Mouse (Mus musculus) G1E (cell line): ENCODE measurements around the gene Gsdma3.
"Not testable (repeated sequence)": the region's sequence is repeated elsewhere in the genome, so short reads cannot be mapped to it uniquely, and the experiment has no call there.

ENCODE experiments used
- CTCF ChIP-seq: IDR thresholded peaks from 2 replicates; pipeline ENCODE4 v1.5.1; 2012; ENCODE audit warnings: low read depth, low read length, inconsistent platforms, mixed read lengths
- GATA1 ChIP-seq: IDR thresholded peaks from 2 replicates; pipeline ENCODE4 v1.6.1; 2012; ENCODE audit warnings: borderline replicate concordance, low read length, inconsistent platforms, mixed read lengths
- GATA2 ChIP-seq: IDR thresholded peaks from 2 replicates; pipeline ENCODE4 v1.6.1; 2012; ENCODE audit warnings: low read depth, low read length, inconsistent platforms, borderline replicate concordance
- POLR2AphosphoS5 ChIP-seq: IDR thresholded peaks from 2 replicates; pipeline ENCODE4 v1.6.1; 2012; ENCODE audit warnings: low read depth, low read length, inconsistent platforms; ENCODE audit not compliant: insufficient replicate concordance
- TAL1 ChIP-seq: conservative IDR thresholded peaks from 2 replicates; pipeline ENCODE4 v1.6.1; 2012; ENCODE audit warnings: low read depth, low read length, inconsistent platforms, mixed read lengths

DNA sequence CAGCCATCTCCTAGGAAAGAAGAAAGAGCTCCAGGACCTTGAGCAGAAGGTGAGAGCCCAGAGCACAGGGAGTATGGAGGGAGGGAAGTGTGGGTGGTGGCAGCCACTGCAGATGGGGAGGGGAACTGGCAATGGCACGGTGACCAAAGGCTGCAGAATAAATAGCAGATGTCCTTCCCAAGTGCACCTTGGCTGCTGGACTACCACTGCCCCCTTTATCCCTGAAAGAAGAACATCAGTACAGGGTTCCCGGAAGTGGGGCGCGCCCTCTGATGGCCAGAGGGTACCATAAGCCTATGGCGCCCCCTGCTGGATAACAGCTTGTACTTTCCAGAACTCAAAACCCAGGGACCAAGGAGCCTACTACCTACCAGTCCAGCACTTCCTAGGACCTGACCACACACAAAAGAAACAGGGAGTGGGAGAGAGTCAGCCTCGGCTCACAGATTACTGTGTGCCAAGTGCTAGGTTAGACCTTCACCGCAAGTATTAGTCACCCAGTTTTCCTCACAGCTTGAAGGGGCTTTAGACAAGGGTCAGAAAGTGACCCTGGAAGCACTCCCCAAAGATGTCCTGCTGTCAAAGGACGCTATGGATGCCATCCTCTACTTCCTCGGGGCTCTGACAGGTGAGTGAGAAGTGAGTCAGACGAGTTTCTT, 9.3 kb downstream of the Gsdma3 start:
- TF ChIP-seq CTCF, result peak; percentile 16; the same call in 1 of the 2 replicates
- not testable (repeated sequence) for TF ChIP-seq POLR2AphosphoS5, GATA1, TAL1, GATA2
